Mouse (Mus musculus) gastrocnemius, postnatal 10 days (tissue): ENCODE measurements around the gene Lrrn3. TPM values are rescaled to one million over a fixed set of nuclear protein-coding genes. Genes with fewer than 3 reads are reported as not detected.

ENCODE experiments used
- DNase-seq: peaks from one replicate; pipeline ENCODE4 v3.0.0; 2021; ENCODE audit warnings: mixed read lengths
- long read RNA-seq, 2 experiments: library from polyadenylated mRNA; stranded (forward); transcript quantifications; one replicate each; pipeline ENCODE4 v2.0.0; 2021
- total RNA-seq, 2 experiments: library from RNA; stranded (reverse); gene quantifications; 2 replicates each; pipeline ENCODE4 v1.2.3; 2021

Gene Lrrn3
- 1 to 10 TPM; 1.0 to 1.3 TPM for total RNA-seq
- long read RNA-seq, experiment 1, transcript Lrrn3-201 (2 exons, 3,865 nt) = major isoform, 5 of 5 reads
- long read RNA-seq, experiment 1, partial matches to known transcripts = 0 of 5 reads
- long read RNA-seq, experiment 1, other reads (novel, unspliced or antisense) = 0 of 5 reads
- long read RNA-seq, experiment 2 = 0 reads

- DNase-seq = no peak
Measured at GRCm38 (mm10) chr12:41486331-41486730, at the start of gene Lrrn3. Gene Lrrn3, minus strand, starts transcription at chr12:41486431.

DNA sequence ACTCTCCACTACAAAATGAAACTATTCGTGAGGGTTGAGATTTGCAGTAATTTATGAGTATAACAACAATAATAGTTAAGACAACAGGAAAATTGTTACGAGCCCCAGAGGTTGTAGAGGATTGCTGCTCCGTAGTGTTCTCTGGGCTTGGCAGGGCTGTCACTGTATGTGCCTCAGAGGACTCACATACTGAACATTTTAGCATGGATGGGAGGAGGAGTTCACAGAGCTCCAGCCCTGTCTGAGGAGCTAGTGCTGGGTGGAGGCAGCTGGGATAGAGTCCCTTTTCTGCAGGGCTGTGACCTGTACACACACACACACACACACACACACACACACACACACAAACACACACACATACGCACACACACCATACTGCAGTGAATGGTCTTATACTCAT, 42.2 kb upstream of the Lrrn3 start:
- no peak for DNase-seq

DNA sequence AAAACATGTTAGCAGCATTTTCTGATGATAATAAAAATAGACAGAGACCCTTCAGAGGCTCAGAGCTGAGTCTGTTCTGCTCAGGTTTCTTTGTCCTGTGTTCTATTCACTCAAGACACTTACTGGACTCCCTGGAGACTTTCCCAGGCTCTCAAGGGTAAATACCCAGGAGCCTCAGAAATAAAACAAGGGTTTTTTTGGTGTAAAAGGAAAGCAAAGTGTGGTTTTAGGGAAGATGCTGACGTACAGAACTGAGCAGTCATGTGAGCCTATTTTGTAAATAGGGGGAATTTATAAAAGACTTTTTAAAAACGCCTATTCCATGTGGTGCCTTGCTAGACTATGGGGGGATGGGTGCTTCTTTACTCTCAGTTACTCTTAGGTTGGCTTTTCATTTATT, 40.5 kb upstream of the Lrrn3 start:
- DNase-seq = no peak

DNA sequence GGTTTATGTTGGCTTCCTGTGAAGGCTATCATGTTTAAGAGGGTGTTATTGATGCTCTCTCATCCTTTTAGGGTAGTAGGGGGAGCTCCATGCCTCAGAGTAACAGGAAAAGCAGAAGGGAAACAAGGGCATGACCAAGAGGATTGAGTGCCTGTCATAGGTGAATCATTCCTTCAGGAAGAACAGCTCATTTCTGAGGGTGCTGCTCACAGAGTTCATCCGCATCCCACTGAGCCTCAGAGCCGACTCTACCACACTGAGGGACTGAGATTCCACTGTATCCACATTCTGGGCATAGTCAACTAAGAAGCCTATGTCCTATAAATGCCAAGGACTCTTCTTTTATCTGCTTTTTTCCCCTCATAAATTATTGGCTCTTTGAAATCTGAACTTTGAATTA, 35.4 kb upstream of the Lrrn3 start:
- DNase-seq = no peak

GRCm38 (mm10) chr12:41520326-41520725, 34.1 kb upstream of the Lrrn3 start:
- DNase-seq = no peak

GRCm38 (mm10) chr12:41518897-41519296, 32.7 kb upstream of the Lrrn3 start:
- no peak for DNase-seq

GRCm38 (mm10) chr12:41510588-41510987, 24.4 kb upstream of the Lrrn3 start:
- no peak for DNase-seq

DNA sequence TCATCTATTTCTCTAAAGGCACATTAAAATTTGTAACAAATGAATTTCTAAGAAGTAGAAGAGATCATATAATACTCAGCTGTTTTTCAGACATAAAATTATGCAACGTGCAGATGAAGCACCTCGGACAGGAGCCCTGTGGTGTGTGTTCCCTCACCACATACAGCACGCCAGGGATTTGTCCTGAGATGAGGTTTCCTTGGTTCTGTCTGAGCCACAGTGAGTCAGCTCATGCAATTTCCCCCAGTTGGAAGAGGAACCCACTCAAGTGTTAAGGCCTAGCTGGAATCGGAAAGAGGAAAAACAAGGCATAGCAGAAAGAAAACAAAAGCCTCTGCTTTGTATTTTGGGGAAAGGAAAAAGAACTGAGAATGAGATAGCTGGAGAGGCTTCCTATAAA, 22.4 kb upstream of the Lrrn3 start:
- DNase-seq = no peak

DNA sequence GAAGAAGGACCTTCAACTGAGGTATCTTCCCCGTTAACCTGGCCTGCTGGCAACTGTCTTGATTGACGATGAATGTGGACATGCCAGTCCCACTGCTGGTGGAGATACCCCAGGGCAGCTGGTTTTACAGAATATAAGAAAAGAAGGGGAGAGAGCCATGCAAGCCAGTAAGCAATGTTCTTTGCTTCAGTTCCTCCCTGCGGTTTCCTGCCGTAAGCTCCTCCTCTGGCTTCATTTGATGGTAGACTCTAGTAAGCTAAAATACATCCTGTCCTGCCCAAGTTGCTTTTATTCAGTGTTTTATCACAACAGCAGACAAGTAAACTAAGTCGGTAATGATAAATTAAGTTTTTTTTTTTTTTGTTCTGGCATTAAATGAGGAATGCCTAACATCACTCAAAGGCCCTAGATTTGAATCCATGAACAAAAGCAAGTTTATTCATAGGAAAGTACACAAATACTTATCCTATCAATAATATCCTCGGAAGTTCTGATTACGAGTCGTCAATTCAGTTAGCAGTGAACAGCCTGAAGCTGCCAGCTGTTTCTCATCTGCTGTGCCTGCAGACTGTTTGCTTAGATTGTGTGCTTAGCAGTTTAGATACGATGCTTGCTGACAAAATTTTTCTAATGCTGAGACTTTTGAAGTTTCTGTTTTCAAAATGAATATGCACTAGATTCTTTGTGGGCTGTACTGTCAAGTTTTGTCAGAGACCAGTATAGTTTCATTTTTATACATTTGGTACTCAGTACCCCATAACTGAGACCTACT, 14.0 kb upstream of the Lrrn3 start:
- no peak for DNase-seq

- no peak for DNase-seq
Measured at GRCm38 (mm10) chr12:41494620-41495019, 8.4 kb upstream of the Lrrn3 start.

DNA sequence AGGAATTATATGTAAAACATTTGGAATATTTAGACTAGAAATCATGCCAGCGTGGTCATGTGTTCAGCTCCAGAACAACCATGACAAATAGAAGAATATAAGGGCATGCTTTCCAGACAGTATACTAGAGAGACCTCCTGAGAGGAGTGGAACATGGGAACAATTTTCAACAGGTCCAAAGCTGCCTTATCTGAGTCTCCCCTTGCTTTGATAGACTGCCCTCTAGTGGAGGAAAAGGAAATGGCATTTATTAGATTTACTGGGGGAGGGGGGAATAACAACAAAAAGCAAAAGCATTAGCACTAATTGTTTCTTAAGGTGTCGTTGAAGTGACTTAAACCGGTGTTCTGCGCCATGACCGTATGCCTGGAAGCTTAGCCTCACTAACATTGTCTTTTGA, 774 bp upstream of the Lrrn3 start:
- no peak for DNase-seq

GRCm38 (mm10) chr12:41485512-41486215, 567 bp downstream of the Lrrn3 start:
- DNase-seq = peak; percentile 20

DNA sequence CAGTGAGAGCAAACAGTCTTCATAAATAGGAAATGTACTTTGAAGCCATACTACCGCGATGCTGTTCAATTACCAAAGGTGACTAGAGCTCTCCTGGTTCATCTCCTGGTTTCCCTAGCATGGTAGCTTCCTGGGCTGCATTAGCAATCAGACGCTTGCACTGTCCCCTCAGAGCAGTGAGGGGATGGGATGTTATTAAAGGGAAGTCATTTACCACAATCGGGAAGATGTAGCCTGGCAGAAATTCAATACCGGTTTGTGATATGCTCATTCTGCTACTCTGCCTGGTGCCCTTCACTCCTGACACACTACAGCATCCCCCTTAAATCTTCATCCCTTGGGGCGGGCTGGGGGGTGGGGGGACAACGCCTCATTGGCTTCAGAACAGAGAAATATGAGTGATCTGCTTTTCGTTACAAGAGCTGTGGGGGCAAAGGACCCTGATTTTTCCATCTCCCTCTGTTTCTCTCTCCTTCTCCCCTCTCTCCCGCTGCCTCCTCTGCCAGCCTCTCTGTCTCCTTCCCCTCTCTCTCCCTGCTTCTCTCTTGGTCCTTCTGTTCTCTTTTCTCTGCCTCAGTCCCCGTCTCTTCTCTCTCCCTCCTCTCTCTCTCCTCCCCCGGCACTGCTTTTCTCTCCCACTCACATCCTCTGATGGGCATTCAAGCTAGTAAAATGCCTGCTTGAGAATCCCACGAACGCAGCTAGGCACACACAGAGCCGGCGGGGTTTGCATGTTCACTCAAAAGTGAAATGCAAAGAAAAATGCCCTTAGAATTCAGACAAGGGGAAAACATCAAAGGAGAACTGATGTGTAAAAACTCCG, 1.3 kb downstream of the Lrrn3 start:
- no peak for DNase-seq

- DNase-seq = no peak
Measured at GRCm38 (mm10) chr12:41483593-41484451, 2.4 kb downstream of the Lrrn3 start.

- no peak for DNase-seq
Measured at GRCm38 (mm10) chr12:41483091-41483592, 3.1 kb downstream of the Lrrn3 start.

DNA sequence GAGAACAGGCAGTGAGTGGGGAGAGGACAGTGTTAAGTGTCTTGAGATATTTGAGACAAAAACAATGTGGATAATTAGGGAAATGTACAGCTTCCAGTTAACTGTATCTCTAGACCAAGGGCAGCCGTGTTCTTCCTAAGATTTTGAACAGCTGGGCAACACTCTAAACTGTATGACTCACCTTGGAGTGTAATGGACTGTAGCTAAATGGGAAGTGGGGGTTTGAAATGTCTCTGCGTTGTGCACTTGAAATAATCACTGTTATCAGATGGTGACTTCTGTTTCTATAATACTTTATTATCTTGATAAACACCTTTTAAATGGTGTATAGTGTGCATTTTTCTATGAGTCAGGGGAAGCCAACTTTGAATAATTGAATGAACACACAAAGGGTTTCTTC, 4.7 kb downstream of the Lrrn3 start:
- DNase-seq = no peak

GRCm38 (mm10) chr12:41469096-41469801, 17.0 kb downstream of the Lrrn3 start:
- DNase-seq = no peak

GRCm38 (mm10) chr12:41468374-41468991, 17.7 kb downstream of the Lrrn3 start:
- no peak for DNase-seq

DNA sequence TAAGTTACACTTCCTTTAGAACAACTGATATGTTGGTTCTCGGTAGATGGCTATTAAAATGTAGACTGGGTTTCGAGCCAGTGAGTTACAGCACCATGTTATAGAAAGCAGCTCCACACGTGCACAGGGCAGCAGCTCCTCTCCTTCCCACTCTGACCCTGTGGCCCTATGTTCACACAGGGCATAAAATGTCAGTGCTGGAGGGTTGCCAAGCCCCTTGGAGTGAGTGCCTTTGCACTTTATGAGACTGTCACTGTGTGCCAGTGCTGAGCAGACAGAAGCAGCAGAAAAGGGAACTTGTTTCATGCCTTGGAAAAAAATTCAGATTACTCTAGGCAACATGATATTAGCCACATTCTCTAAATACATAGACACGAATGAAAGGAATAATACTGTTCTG, 47.8 kb downstream of the Lrrn3 start:
- DNase-seq = peak; percentile 56
